Mouse (Mus musculus) ES-Bruce4 (cell line): ENCODE results near the gene Cass4.

Experiments used
- CTCF ChIP-seq: IDR thresholded peaks from one replicate; pipeline ENCODE4 v1.8.1; 2011; ENCODE audit warnings: low read depth, low read length
- POLR2A ChIP-seq: IDR thresholded peaks from one replicate; pipeline ENCODE4 v1.8.1; 2011; ENCODE audit warnings: low read length; ENCODE audit not compliant: insufficient read depth

DNA sequence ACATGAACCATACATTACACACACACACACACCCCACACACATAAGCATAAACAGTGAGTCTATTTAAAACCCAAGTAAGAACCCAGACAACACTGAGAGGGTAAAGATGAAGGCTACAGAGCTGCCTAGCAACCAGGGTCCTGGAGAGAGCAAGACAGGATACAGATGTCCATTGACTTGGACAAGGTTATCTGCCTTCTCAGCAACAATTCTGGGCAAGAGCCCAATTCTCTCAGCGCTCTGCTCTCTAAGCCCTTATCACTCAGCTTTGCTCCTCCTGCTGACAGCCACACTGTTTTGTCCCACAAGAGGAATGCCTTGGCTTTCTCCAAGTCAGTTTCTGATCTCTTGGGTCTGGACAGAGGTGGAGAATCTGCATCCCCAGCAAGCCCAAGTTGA lies 37.0 kb downstream of the Cass4 start:
- TF ChIP-seq POLR2A (no peak), CTCF (no peak)
